Mouse (Mus musculus) cerebellum, postnatal 25 days (tissue): ENCODE data around the gene Ly6g6c.
A peak's percentile ranks its signal among the peaks of the same experiment; 100 is the strongest.

Source experiments
- DNase-seq, 2 experiments: peaks; one replicate each; pipeline ENCODE4 v3.0.0; 2021; ENCODE audit warnings: mixed read lengths in 2 of 2

The Ly6g6c gene

GRCm38 (mm10) chr17:35083929-35084497 is 18.8 kb downstream of the Ly6g6c start:
- no peak for DNase-seq

- no peak for DNase-seq
Measured at GRCm38 (mm10) chr17:35085208-35085865, 20.1 kb downstream of the Ly6g6c start, which contains the start of gene Ly6g6f. Gene Ly6g6f (minus strand): TSS chr17:35085610.

- DNase-seq, result peak in 1 of 2 experiments; percentile 48
Measured at GRCm38 (mm10) chr17:35088151-35088550, 23.0 kb downstream of the Ly6g6c start.

GRCm38 (mm10) chr17:35088825-35089644 is 23.8 kb downstream of the Ly6g6c start, which contains the start of gene Abhd16a:
Gene Abhd16a (plus strand): TSS chr17:35089263.
- peak; percentile 96 to 97 for DNase-seq

- DNase-seq, result peak; percentile 87
Measured at GRCm38 (mm10) chr17:35090166-35090932, 25.2 kb downstream of the Ly6g6c start.

GRCm38 (mm10) chr17:35092403-35093198 is 27.4 kb downstream of the Ly6g6c start:
- DNase-seq, result no peak

GRCm38 (mm10) chr17:35094475-35095365 is 29.5 kb downstream of the Ly6g6c start:
- DNase-seq, result peak in 1 of 2 experiments; percentile 40

GRCm38 (mm10) chr17:35096597-35096996 is 31.4 kb downstream of the Ly6g6c start:
- DNase-seq, result peak; percentile 61 to 63

- peak; percentile 79 to 82 for DNase-seq
Measured at GRCm38 (mm10) chr17:35097164-35097655, 32.0 kb downstream of the Ly6g6c start.

- peak in 1 of 2 experiments; percentile 29 for DNase-seq
Measured at GRCm38 (mm10) chr17:35100196-35100765, 35.1 kb downstream of the Ly6g6c start.

- no peak for DNase-seq
Measured at GRCm38 (mm10) chr17:35101161-35101560, 36.0 kb downstream of the Ly6g6c start.

- peak; percentile 44 to 63 for DNase-seq
Measured at GRCm38 (mm10) chr17:35102299-35102698, 37.1 kb downstream of the Ly6g6c start.

- peak in 1 of 2 experiments; percentile 47 for DNase-seq
Measured at GRCm38 (mm10) chr17:35103221-35103690, 38.1 kb downstream of the Ly6g6c start.

- no peak for DNase-seq
Measured at GRCm38 (mm10) chr17:35104079-35104478, 38.9 kb downstream of the Ly6g6c start.

- peak in 1 of 2 experiments; percentile 19 for DNase-seq
Measured at GRCm38 (mm10) chr17:35104754-35105153, 39.6 kb downstream of the Ly6g6c start.

GRCm38 (mm10) chr17:35105740-35106389 is 40.7 kb downstream of the Ly6g6c start:
- DNase-seq, result peak; percentile 77 to 82

- DNase-seq, result no peak
Measured at GRCm38 (mm10) chr17:35106522-35106921, 41.3 kb downstream of the Ly6g6c start.

GRCm38 (mm10) chr17:35108097-35108496 is 42.9 kb downstream of the Ly6g6c start, which contains the start of gene Ly6g5c:
Gene Ly6g5c (plus strand): TSS chr17:35108279.
- peak; percentile 71 to 73 for DNase-seq

GRCm38 (mm10) chr17:35111774-35112173 is 46.6 kb downstream of the Ly6g6c start:
- no peak for DNase-seq
